Mouse (Mus musculus) forebrain, embryonic 10.5 days (tissue): ENCODE data around the gene Gmppb. TPM values are rescaled to one million over a fixed set of nuclear protein-coding genes. Genes with fewer than 3 reads are reported as not detected.

Source experiments
- DNase-seq: peaks from one replicate; pipeline ENCODE4 v3.0.0-alpha.2; 2017; ENCODE audit warnings: low spot score; ENCODE audit errors: extremely low spot score
- H3K27ac ChIP-seq: fragments of 300-500 bp; sonication (generic); 2 replicates; pipeline ENCODE4 v1.5.1; 2016; ENCODE audit warnings: mild to moderate bottlenecking
- H3K27me3 ChIP-seq: fragments of 300-500 bp; sonication (generic); 2 replicates; pipeline ENCODE4 v1.6.1; 2016; ENCODE audit warnings: mild to moderate bottlenecking; ENCODE audit not compliant: poor library complexity, severe bottlenecking
- H3K36me3 ChIP-seq: fragments of 300-500 bp; sonication (generic); replicated peaks from 2 replicates; pipeline ENCODE4 v1.6.1; 2016; ENCODE audit warnings: mild to moderate bottlenecking, moderate library complexity
- H3K4me1 ChIP-seq: fragments of 300-500 bp; sonication (generic); 2 replicates; pipeline ENCODE4 v1.6.1; 2016
- H3K4me3 ChIP-seq: fragments of 300-500 bp; sonication (generic); 2 replicates; pipeline ENCODE4 v1.5.1; 2016; ENCODE audit warnings: mild to moderate bottlenecking, moderate library complexity
- H3K9me3 ChIP-seq: fragments of 300-500 bp; sonication (generic); 2 replicates; pipeline ENCODE4 v1.6.1; 2016; ENCODE audit warnings: mild to moderate bottlenecking, moderate library complexity
- WGBS: fragments of 180-500 bp; shearing (Covaris S2); methylation state at CpG from one replicate; pipeline ENCODE4 v1.1.7; 2016; 5-methylcytosine and 5-hydroxymethylcytosine counted together
- polyA plus RNA-seq: library from polyadenylated mRNA; unstranded; fragments of >200 nt; fragmentation: Nextera tagmentation; extraction: Ambion mirVana; gene quantifications from 2 replicates; pipeline ENCODE4 v1.2.1, GENCODE M21; 2016

The Gmppb gene
- polyA plus RNA-seq, 1 experiment from 2014 or later, result 27.9 TPM

GRCm38 (mm10) chr9:108071801-108072200 is 22.8 kb downstream of the Gmppb start:
- H3K27me3 ChIP-seq, result no peaks in the 10 kb centered on the region
- no peak for DNase-seq
- H3K9me3 ChIP-seq, result no peaks in the 10 kb centered on the region
- peaks cover 44% of the 10 kb centered on the region for H3K36me3 ChIP-seq
- no peak overlapping the region for H3K4me3 ChIP-seq
- peaks cover 20% of the 10 kb centered on the region for H3K4me1 ChIP-seq
- H3K27ac ChIP-seq, result no peak overlapping the region
- 87% methylated on average over 4 of the region's 4 CpGs for WGBS

DNA sequence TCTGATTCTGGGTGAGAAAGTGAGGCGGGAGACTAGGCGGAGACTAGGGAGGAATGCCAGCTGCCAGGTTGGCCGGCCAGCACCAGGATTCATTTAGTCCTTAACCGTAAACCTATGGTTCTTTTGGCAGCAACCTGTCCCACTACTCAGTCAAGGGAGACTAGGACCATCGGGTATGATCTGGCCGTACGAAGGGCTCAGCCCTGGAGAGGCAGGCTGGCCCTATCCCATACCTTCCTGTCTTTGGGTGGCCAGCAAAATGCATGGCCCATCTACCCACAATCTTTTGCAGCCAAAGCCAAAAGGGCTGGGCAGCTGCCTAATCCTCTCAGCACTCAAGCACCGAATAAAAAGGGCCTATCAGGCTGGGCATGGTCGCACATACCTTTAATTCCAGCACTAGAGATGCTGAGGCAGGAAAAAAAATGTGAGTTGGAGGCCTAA is 23.5 kb downstream of the Gmppb start:
- Histone ChIP-seq H3K9me3 (no peaks in the 10 kb centered on the region), H3K36me3 (peaks cover 41% of the 10 kb centered on the region), H3K27ac (0 out of 2 replicates have a peak overlapping the region, but pooled peaks have one; percentile 51), H3K4me3 (no peak overlapping the region), H3K4me1 (peaks cover 25% of the 10 kb centered on the region), H3K27me3 (no peaks in the 10 kb centered on the region)
- DNase-seq, result no peak
- WGBS, result 60% methylated on average over 9 of the region's 9 CpGs

- Histone ChIP-seq H3K27me3 (no peaks in the 10 kb centered on the region), H3K36me3 (peaks cover 41% of the 10 kb centered on the region), H3K4me1 (peaks cover 31% of the 10 kb centered on the region), H3K9me3 (no peaks in the 10 kb centered on the region), H3K27ac (peak overlapping the region; percentile 51), H3K4me3 (no peak overlapping the region)
- WGBS, result 72% methylated on average over 7 of the region's 7 CpGs
- DNase-seq, result no peak
Observed at GRCm38 (mm10) chr9:108073141-108073930, 24.3 kb downstream of the Gmppb start.

DNA sequence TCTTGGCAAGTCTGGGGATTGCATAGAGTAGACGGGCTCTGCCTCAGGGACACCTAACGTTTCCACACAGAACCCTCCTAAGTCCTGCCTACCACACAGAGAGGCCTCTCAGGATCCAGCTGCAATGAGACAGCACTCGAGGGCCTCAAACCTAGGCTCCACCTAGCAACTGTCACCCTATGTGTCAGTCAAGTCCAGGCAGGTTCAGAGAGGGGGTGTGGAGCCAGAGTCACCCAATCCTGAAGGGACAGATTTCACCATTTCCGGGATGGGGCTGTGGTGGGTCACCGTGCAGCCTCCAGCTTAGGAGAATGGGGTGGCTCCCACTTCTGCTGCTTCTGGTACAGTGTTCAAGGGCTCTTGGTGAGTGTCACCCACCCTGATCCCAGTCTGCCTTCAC is 31.1 kb downstream of the Gmppb start, which contains the start of gene Mst1:
Gene Mst1, plus strand, starts transcription at position 269 of the 400 bp plus-strand sequence.
- DNase-seq, result no peak
- Histone ChIP-seq H3K4me3 (peak within 1 kb of the TSS; percentile 67), H3K27me3 (peaks cover 47% of the 10 kb centered on the region), H3K27ac (peak within 1 kb of the TSS; percentile 88), H3K36me3 (peaks cover 20% of the 10 kb centered on the region), H3K9me3 (no peaks in the 10 kb centered on the region), H3K4me1 (peaks cover 53% of the 10 kb centered on the region)
- WGBS, result 76% methylated on average over 5 of the region's 5 CpGs

DNA sequence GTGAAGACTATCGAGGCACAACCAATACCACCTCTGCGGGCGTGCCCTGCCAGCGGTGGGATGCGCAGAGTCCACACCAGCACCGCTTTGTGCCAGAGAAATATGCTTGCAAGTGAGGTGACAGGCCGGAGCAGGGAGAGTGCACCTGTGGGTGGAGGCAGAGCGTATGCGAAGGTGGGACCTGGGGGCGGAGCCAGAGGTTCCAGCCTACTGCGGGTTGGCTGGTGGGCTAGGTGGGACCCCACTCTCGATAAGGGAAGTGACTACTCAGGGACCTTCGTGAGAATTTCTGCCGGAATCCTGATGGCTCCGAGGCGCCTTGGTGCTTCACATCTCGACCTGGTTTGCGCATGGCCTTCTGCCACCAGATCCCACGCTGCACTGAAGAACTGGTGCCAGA is 33.5 kb downstream of the Gmppb start:
- Histone ChIP-seq H3K9me3 (no peaks in the 10 kb centered on the region), H3K27me3 (peaks cover 47% of the 10 kb centered on the region), H3K27ac (peak overlapping the region; percentile 25; the same call in 1 of the 2 replicates), H3K36me3 (peaks cover 38% of the 10 kb centered on the region), H3K4me3 (peak overlapping the region; percentile 32), H3K4me1 (peaks cover 47% of the 10 kb centered on the region)
- DNase-seq, result no peak
- 8% methylated on average over 19 of the region's 19 CpGs for WGBS

GRCm38 (mm10) chr9:108082988-108083431 is 34.0 kb downstream of the Gmppb start, which contains the start of gene Rnf123:
TSS of gene Rnf123 (minus strand) at chr9:108083346.
- Histone ChIP-seq H3K27ac (peak within 1 kb of the TSS; percentile 25; the same call in 1 of the 2 replicates), H3K27me3 (peaks cover 47% of the 10 kb centered on the region), H3K4me1 (peaks cover 42% of the 10 kb centered on the region), H3K36me3 (peaks cover 43% of the 10 kb centered on the region), H3K9me3 (no peaks in the 10 kb centered on the region), H3K4me3 (peak within 1 kb of the TSS; percentile 32)
- DNase-seq, result no peak
- 32% methylated on average over 12 of the region's 12 CpGs for WGBS

DNA sequence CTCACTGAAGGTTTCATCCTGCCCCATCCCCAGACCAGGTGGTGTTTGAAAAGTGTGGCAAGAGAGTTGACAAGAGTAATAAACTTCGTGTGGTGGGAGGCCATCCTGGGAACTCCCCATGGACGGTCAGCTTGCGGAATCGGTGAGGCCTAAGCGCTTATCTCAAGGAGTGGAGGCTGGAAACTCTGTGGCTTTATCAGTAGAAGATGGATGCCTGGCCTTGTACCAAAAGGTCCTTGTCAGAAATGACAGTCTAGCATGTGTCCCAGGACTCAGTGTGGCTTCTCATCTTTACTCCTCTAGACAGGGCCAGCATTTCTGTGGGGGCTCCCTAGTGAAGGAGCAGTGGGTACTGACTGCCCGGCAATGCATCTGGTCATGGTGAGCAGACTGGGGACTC is 34.5 kb downstream of the Gmppb start:
- 85% methylated on average over 6 of the region's 6 CpGs for WGBS
- Histone ChIP-seq H3K9me3 (no peaks in the 10 kb centered on the region), H3K4me3 (no peak overlapping the region), H3K27ac (no peak overlapping the region), H3K4me1 (peaks cover 37% of the 10 kb centered on the region), H3K27me3 (peaks cover 47% of the 10 kb centered on the region), H3K36me3 (peaks cover 48% of the 10 kb centered on the region)
- DNase-seq, result no peak

DNA sequence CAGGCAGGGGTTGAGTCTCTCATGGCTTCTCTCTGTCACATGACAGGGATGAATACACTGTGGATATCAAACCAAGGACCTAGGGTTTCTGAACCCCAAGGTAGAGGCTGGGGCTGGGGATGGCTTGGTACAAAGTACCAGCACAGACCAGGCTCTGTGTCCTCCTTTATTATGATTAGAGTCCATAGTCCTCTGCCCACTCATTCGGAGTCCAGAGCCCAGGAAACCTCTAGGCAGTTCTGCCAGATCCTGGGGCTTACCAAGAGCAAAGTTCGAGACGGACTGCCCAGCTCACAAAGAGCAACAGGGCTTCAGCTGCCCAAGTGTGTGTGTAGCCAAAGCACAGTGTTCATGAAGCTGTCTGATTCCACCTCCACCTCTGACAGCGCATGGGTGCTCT is 36.2 kb downstream of the Gmppb start:
- DNase-seq, result no peak
- no peaks in the 10 kb centered on the region for H3K9me3 ChIP-seq
- peaks cover 24% of the 10 kb centered on the region for H3K4me1 ChIP-seq
- H3K4me3 ChIP-seq, result no peak overlapping the region
- 92% methylated on average over 4 of the region's 4 CpGs for WGBS
- H3K27me3 ChIP-seq, result peaks cover 44% of the 10 kb centered on the region
- peaks cover 65% of the 10 kb centered on the region for H3K36me3 ChIP-seq
- no peak overlapping the region for H3K27ac ChIP-seq

- DNase-seq, result no peak
- 95% methylated on average over 7 of the region's 7 CpGs for WGBS
Observed at GRCm38 (mm10) chr9:108090611-108091120, 41.6 kb downstream of the Gmppb start.

DNA sequence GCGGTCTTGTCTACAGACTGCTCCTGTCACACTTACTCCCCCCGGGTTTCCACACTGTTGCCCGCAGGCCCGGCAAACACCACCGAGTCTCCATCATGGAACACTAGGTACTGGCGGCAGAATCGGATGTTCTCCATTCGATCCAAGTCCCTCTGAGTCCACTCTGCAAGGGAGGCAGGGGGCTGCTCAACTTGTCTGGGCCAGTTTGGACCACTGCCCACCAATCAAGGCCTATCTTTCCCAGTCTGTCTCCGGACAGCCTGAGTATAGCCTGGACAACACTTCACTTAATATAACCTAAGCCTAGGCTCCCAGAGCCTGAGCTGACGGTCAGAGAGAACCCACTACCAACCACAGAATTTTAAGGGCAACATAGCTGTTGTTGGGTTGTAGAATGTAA is 44.5 kb downstream of the Gmppb start:
- peaks cover 44% of the 10 kb centered on the region for H3K36me3 ChIP-seq
- H3K4me3 ChIP-seq, result peak overlapping the region; percentile 79
- no peaks in the 10 kb centered on the region for H3K9me3 ChIP-seq
- H3K4me1 ChIP-seq, result peaks cover 38% of the 10 kb centered on the region
- WGBS, result 80% methylated on average over 10 of the region's 10 CpGs
- DNase-seq, result no peak
- H3K27me3 ChIP-seq, result no peaks in the 10 kb centered on the region
- peak overlapping the region; percentile 88 for H3K27ac ChIP-seq

More at GRCm38 (mm10) chr9:108090611-108091120, 41.6 kb downstream of the Gmppb start:
- no peak overlapping the region for H3K4me3 ChIP-seq
- H3K27ac ChIP-seq, result no peak overlapping the region
- H3K4me1 ChIP-seq, result peaks cover 29% of the 10 kb centered on the region
- no peaks in the 10 kb centered on the region for H3K27me3 ChIP-seq
- peaks cover 74% of the 10 kb centered on the region for H3K36me3 ChIP-seq
- H3K9me3 ChIP-seq, result no peaks in the 10 kb centered on the region

- Histone ChIP-seq H3K4me3 (peak within 1 kb of the TSS; percentile 79), H3K9me3 (no peaks in the 10 kb centered on the region), H3K27me3 (no peaks in the 10 kb centered on the region), H3K36me3 (peaks cover 37% of the 10 kb centered on the region), H3K27ac (peak within 1 kb of the TSS; percentile 88), H3K4me1 (peaks cover 46% of the 10 kb centered on the region)
- WGBS, result under 1% methylated on average over 52 of the region's 52 CpGs
- DNase-seq, result peak; percentile 97
Observed at GRCm38 (mm10) chr9:108094184-108094941, 45.3 kb downstream of the Gmppb start, which contains the start of gene Apeh. TSS of gene Apeh (minus strand) at chr9:108094606.

DNA sequence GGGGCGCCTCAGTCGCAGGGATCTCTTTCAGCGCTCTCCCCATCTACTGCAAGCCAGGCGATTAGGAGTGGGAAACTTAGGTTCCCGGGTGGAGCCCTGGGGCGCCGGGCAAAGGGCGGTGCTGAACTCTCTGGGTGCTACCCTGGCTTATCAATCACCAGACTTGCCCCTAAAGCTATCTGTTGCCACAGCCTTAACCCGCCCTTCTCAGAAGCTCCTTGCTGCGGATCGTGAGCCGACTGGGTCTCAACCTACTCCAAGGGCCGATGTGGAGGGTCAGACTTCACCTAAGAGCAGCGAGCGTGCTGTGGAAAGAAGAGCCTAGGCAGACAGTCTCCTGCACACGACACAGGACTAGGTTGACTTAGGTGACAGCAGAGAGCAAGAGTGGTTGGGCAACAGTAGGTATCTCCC is 46.0 kb downstream of the Gmppb start:
- WGBS, result under 1% methylated on average over 16 of the region's 16 CpGs
- peaks cover 30% of the 10 kb centered on the region for H3K36me3 ChIP-seq
- H3K27me3 ChIP-seq, result no peaks in the 10 kb centered on the region
- peaks cover 47% of the 10 kb centered on the region for H3K4me1 ChIP-seq
- peak; percentile 65 for DNase-seq
- H3K9me3 ChIP-seq, result no peaks in the 10 kb centered on the region
- H3K4me3 ChIP-seq, result peak overlapping the region; percentile 79
- H3K27ac ChIP-seq, result peak overlapping the region; percentile 88
